Mouse (Mus musculus): ENCODE data around the gene Ppp4c. TPM values are rescaled to one million over a fixed set of nuclear protein-coding genes. Genes with fewer than 3 reads are reported as not detected.
A peak's percentile ranks its signal among the peaks of the same experiment; 100 is the strongest.

Gene Ppp4c
- polyA plus RNA-seq, 1 experiment from 2014 or later = 300 TPM

DNA sequence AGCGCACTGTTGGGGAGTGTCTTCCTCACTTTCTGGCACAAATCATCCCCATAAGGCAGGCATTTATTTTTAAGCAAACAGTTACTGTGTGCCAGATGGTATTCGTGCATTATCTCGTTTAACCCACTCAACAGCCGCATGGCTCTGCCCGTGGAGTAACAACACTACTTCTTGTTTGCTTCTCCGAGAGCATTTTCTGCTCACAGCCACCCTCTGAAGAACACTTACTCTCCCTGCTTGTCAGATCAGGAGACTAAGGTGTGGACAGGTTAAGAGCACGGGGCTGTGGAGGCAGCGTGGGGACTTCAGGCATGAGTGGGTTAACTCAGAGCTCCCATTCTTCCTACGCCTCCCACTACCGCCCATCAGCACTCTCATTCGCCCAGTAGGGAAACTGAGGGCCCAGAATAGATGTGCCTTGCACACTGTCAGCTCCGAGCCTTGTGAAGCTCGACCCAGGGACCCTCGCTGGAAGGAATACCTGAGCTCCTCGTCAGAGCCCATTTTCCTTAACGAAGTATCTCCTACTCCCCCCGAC is 29.8 kb downstream of the Ppp4c start:
- H3K9ac ChIP-seq = 0 out of 2 replicates have a peak overlapping the region, but pooled peaks have one; percentile 1
- H3K9me3 ChIP-seq (ENCODE audit: low read depth, low read length) = no peaks in the 10 kb centered on the region
- H3K4me2 ChIP-seq = peak overlapping the region; percentile 43
- no peak for TF ChIP-seq CTCF (IDR thresholded peaks at IDR 0.05; ENCODE audit: low read depth)
- H3K4me3 ChIP-seq (ENCODE audit: low read depth, low read length) = peak overlapping the region; percentile 90; the same call in 1 of the 2 replicates
- peaks cover 65% of the 10 kb centered on the region for H3K36me3 ChIP-seq (ENCODE audit: insufficient read depth)
- 40% methylated on average over 17 of the region's 17 CpGs for WGBS
- DNase-seq = no peak
- no peaks in the 10 kb centered on the region for H3K27me3 ChIP-seq (ENCODE audit: insufficient read depth, low read length)
- no peak overlapping the region for H3K27ac ChIP-seq (ENCODE audit: low read depth)
- peaks cover 14% of the 10 kb centered on the region for H3K4me1 ChIP-seq (ENCODE audit: insufficient read depth)
- no peak for ATAC-seq (ENCODE audit: insufficient read depth)

DNA sequence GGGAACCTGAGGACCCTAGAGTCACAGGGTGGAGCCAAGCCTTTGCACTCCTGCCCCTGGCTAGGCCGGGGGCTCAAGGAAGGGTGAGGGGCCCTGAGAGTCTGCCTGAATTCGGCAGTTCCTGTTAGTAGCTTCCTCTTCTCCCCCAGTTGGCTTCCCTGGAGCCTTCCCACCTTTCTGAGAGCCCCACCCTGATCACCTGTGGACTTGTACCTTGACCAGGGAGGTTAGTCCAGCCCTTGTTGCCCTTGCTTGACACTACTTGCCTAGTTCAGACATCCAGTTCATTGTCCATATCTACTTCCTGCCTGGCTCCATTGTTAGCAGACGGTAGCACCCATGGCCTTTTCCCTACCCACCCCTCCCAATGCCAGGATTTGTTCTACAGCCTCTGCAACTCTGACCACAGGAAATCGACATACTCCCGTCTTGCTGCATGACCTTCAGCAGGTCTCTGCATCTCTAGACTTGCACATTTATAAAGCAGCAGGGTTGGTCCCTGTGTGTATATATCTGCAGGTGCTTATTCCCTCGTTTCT is 30.7 kb downstream of the Ppp4c start:
- Histone ChIP-seq H3K27me3 (ENCODE audit: insufficient read depth, low read length) (no peaks in the 10 kb centered on the region), H3K4me2 (peak overlapping the region; percentile 97), H3K36me3 (ENCODE audit: insufficient read depth) (peaks cover 55% of the 10 kb centered on the region), H3K9me3 (ENCODE audit: low read depth, low read length) (no peaks in the 10 kb centered on the region), H3K27ac (ENCODE audit: low read depth) (peak overlapping the region; percentile 98; the same call in 1 of the 2 replicates), H3K4me1 (ENCODE audit: insufficient read depth) (peaks cover 14% of the 10 kb centered on the region), H3K9ac (no peak overlapping the region; the same call in 1 of the 2 replicates), H3K4me3 (ENCODE audit: low read depth, low read length) (peak overlapping the region; percentile 90; the same call in 1 of the 2 replicates)
- ATAC-seq (ENCODE audit: insufficient read depth) (no peak), DNase-seq (no peak)
- WGBS = 55% methylated on average over 6 of the region's 6 CpGs
- no peak for TF ChIP-seq CTCF (IDR thresholded peaks at IDR 0.05; ENCODE audit: low read depth)

DNA sequence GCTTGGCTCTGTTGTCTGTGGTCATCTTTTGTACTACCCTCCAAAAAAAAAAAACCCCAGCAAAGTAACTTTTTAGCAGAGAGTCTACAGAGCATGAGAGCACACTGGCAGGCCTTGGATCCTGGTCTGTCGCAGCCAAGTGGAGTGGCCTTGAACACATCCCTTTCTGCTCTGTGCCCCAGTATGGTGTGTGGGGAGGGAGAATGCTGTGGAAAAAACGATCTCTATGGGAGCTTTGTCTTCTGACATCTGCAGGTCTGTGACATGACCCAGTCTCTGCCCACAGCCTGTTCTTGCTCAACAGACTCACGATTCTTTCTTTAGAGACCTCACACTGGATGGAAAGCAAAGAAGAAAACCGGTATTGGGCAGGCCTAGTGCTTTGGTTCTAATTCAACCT is 31.3 kb downstream of the Ppp4c start:
- DNase-seq (no peak), ATAC-seq (ENCODE audit: insufficient read depth) (no peak)
- Histone ChIP-seq H3K4me3 (ENCODE audit: low read depth, low read length) (peak overlapping the region; percentile 90), H3K27me3 (ENCODE audit: insufficient read depth, low read length) (no peaks in the 10 kb centered on the region), H3K9ac (peak overlapping the region; percentile 88), H3K27ac (ENCODE audit: low read depth) (peak overlapping the region; percentile 98), H3K4me2 (peak overlapping the region; percentile 97), H3K4me1 (ENCODE audit: insufficient read depth) (peaks cover 14% of the 10 kb centered on the region), H3K36me3 (ENCODE audit: insufficient read depth) (peaks cover 49% of the 10 kb centered on the region), H3K9me3 (ENCODE audit: low read depth, low read length) (no peaks in the 10 kb centered on the region)
- TF ChIP-seq CTCF (IDR thresholded peaks at IDR 0.05; ENCODE audit: low read depth) = no peak
- 59% methylated on average over 4 of the region's 4 CpGs for WGBS

DNA sequence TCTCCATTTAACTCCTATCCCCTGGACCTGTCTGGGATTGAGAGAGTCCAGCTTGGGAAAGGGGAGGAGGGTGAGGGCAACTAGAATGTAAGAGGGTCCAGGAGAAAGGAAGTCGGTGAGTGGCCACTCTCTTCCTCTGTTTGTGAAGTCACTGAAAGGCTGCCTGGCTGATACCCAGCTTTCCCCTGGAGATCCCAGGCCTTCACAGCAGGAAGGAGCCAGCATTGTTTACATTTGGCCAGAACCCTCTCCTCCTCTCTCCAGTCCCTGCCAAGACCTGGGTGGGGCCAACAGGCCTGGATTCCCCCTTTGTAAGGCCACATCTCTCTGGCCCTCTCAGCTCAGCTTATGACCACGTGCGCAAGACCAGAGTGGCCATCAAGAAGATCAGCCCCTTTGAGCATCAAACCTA is 31.9 kb downstream of the Ppp4c start:
- H3K9ac ChIP-seq = peak overlapping the region; percentile 88
- ATAC-seq (ENCODE audit: insufficient read depth) (peak; percentile 89), DNase-seq (peak; percentile 94)
- no peak for TF ChIP-seq CTCF (IDR thresholded peaks at IDR 0.05; ENCODE audit: low read depth)
- H3K4me3 ChIP-seq (ENCODE audit: low read depth, low read length) = peak overlapping the region; percentile 90
- no peaks in the 10 kb centered on the region for H3K9me3 ChIP-seq (ENCODE audit: low read depth, low read length)
- H3K27ac ChIP-seq (ENCODE audit: low read depth) = peak overlapping the region; percentile 98
- peaks cover 44% of the 10 kb centered on the region for H3K36me3 ChIP-seq (ENCODE audit: insufficient read depth)
- no peaks in the 10 kb centered on the region for H3K27me3 ChIP-seq (ENCODE audit: insufficient read depth, low read length)
- peaks cover 14% of the 10 kb centered on the region for H3K4me1 ChIP-seq (ENCODE audit: insufficient read depth)
- peak overlapping the region; percentile 97 for H3K4me2 ChIP-seq
- 8% methylated on average over 3 of the region's 3 CpGs for WGBS

DNA sequence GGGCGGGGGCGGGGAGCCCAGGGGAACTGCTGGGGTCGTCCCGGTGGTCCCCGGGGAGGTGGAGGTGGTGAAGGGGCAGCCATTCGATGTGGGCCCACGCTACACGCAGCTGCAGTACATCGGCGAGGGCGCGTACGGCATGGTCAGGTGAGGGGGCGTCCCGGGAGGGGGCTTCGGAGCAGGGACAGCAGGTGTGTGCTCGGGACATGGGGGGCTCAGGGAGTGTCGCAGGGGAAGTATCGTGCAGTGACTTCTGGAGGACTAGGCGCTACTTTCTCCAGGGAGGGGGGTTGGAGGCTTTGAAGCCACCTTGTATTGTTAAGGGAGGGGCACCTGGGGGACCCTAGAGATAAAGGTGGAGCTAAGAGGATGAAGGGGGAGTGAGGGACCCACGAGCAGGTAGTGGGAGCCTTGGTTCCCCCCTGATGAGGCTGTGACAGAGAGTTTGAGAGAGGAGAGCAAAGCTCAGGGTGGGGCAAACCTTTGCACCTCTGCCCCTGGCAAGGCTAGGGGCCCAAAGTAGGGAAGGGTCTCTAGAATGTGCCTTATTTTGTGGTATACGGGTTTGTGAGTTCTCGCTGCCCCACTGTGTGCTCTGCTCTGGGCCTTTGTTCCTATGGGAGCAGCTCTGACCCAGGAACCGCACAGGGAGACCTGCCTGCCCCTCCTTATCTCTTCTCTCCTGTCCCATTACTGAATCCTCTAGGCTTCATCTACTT is 32.5 kb downstream of the Ppp4c start:
- Histone ChIP-seq H3K36me3 (ENCODE audit: insufficient read depth) (peaks cover 38% of the 10 kb centered on the region), H3K9ac (peak overlapping the region; percentile 88), H3K4me1 (ENCODE audit: insufficient read depth) (peaks cover 14% of the 10 kb centered on the region), H3K4me3 (ENCODE audit: low read depth, low read length) (peak overlapping the region; percentile 90), H3K27me3 (ENCODE audit: insufficient read depth, low read length) (no peaks in the 10 kb centered on the region), H3K4me2 (peak overlapping the region; percentile 97), H3K9me3 (ENCODE audit: low read depth, low read length) (no peaks in the 10 kb centered on the region), H3K27ac (ENCODE audit: low read depth) (peak overlapping the region; percentile 98)
- no peak for TF ChIP-seq CTCF (IDR thresholded peaks at IDR 0.05; ENCODE audit: low read depth)
- 1% methylated on average over 23 of the region's 24 CpGs for WGBS
- peak; percentile 32 for ATAC-seq (ENCODE audit: insufficient read depth)
- no peak for DNase-seq

DNA sequence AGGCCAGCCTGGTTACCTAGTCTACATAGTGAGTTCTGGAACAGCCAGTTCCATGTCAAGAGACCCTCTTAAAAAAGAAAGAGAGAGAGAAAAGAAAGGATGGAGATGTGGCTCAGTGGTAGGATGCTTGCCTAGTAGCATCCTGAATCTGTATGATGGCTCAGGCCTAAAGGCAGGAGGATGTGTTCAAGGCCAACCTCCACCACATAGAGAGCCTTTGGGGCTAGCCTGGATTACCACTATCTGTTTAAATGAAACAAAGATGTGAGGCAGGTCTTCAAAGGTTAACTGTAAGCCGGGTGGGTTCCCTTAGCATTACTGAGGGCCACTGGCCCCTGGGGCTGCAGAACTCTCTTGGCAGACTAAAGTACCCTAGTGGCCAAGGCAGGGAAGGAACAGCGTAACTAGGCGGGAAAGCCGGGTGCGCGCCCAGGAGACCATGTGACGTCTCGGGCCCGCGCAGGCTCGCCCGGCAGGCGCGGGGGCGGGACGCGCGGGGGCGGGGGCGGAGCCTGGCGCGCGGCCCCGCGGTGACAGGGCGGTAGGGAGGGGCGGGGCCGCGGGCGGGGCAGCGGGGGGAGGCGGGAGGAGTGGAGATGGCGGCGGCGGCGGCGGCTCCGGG is 33.1 kb downstream of the Ppp4c start, which contains the start of gene Mapk3:
Mapk3 (plus strand) TSS at position 552 of the 622 bp plus-strand sequence.
- H3K4me3 ChIP-seq (ENCODE audit: low read depth, low read length) = peak within 1 kb of the TSS; percentile 90
- ATAC-seq (ENCODE audit: insufficient read depth) = peak; percentile 53
- H3K9ac ChIP-seq = peak within 1 kb of the TSS; percentile 88
- H3K4me1 ChIP-seq (ENCODE audit: insufficient read depth) = peaks cover 14% of the 10 kb centered on the region
- H3K27ac ChIP-seq (ENCODE audit: low read depth) = peak within 1 kb of the TSS; percentile 98
- H3K4me2 ChIP-seq = peak within 1 kb of the TSS; percentile 97
- peaks cover 32% of the 10 kb centered on the region for H3K36me3 ChIP-seq (ENCODE audit: insufficient read depth)
- under 1% methylated on average over 21 of the region's 38 CpGs for WGBS
- H3K27me3 ChIP-seq (ENCODE audit: insufficient read depth, low read length) = no peaks in the 10 kb centered on the region
- DNase-seq = peak; percentile 97
- peak; percentile 77 for TF ChIP-seq CTCF (IDR thresholded peaks at IDR 0.05; ENCODE audit: low read depth)
- H3K9me3 ChIP-seq (ENCODE audit: low read depth, low read length) = no peaks in the 10 kb centered on the region

DNA sequence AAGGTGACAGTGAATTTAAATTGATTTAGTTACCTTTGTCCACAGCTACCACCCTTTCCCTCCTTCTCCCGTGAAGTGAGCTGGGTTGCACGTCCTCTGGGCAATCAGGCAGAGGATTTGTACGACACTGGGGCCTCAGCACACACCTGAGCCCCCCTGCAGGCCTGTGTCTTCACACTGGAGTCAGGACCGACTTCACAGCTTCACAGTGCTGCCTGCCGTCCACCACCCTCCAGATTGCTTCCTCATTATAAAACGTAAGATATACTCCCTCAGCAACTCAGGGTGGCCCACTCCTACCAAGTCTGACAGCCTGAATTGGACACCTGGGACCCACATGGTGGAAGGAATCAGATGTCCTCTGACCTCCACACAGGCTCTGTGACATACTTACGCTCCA is 33.8 kb downstream of the Ppp4c start:
- H3K4me3 ChIP-seq (ENCODE audit: low read depth, low read length) = no peak overlapping the region
- peaks cover 14% of the 10 kb centered on the region for H3K4me1 ChIP-seq (ENCODE audit: insufficient read depth)
- no peak for DNase-seq
- H3K4me2 ChIP-seq = no peak overlapping the region
- WGBS = 60% methylated on average over 7 of the region's 7 CpGs
- no peak overlapping the region for H3K27ac ChIP-seq (ENCODE audit: low read depth)
- no peak overlapping the region for H3K9ac ChIP-seq
- no peaks in the 10 kb centered on the region for H3K9me3 ChIP-seq (ENCODE audit: low read depth, low read length)
- peaks cover 25% of the 10 kb centered on the region for H3K36me3 ChIP-seq (ENCODE audit: insufficient read depth)
- no peaks in the 10 kb centered on the region for H3K27me3 ChIP-seq (ENCODE audit: insufficient read depth, low read length)
- no peak for TF ChIP-seq CTCF (IDR thresholded peaks at IDR 0.05; ENCODE audit: low read depth)
- no peak for ATAC-seq (ENCODE audit: insufficient read depth)

Measured in lung, embryonic 14.5 days (tissue).